Mouse (Mus musculus) 416B (cell line): ENCODE measurements around the gene Susd3.

Experiments used
- DNase-seq: peaks from one replicate; pipeline ENCODE4 v3.0.0; 2011; ENCODE audit warnings: low read depth

Gene Susd3

GRCm38 (mm10) chr13:49212711-49213500, 35.6 kb downstream of the Susd3 start:
- no peak for DNase-seq

- peak; percentile 69 for DNase-seq
Measured at GRCm38 (mm10) chr13:49209306-49209705, 39.2 kb downstream of the Susd3 start.

- no peak for DNase-seq
Measured at GRCm38 (mm10) chr13:49206341-49206740, 42.2 kb downstream of the Susd3 start.

GRCm38 (mm10) chr13:49205381-49205998, 43.0 kb downstream of the Susd3 start:
- peak; percentile 95 for DNase-seq

- DNase-seq, result no peak
Measured at GRCm38 (mm10) chr13:49202556-49202955, 46.0 kb downstream of the Susd3 start.

GRCm38 (mm10) chr13:49200688-49201087, 47.8 kb downstream of the Susd3 start:
- no peak for DNase-seq

GRCm38 (mm10) chr13:49199891-49200290, 48.6 kb downstream of the Susd3 start:
- DNase-seq, result no peak

- DNase-seq, result no peak
Measured at GRCm38 (mm10) chr13:49198734-49199133, 49.8 kb downstream of the Susd3 start.

GRCm38 (mm10) chr13:49196766-49197165, 51.7 kb downstream of the Susd3 start:
- peak; percentile 97 for DNase-seq

- DNase-seq, result no peak
Measured at GRCm38 (mm10) chr13:49196211-49196610, 52.3 kb downstream of the Susd3 start.

GRCm38 (mm10) chr13:49195651-49196050, 52.9 kb downstream of the Susd3 start:
- DNase-seq, result no peak

GRCm38 (mm10) chr13:49194811-49195210, 53.7 kb downstream of the Susd3 start:
- DNase-seq, result no peak

- DNase-seq, result no peak
Measured at GRCm38 (mm10) chr13:49193650-49194049, 54.9 kb downstream of the Susd3 start.

- no peak for DNase-seq
Measured at GRCm38 (mm10) chr13:49192156-49192855, 56.2 kb downstream of the Susd3 start.

GRCm38 (mm10) chr13:49191673-49192035, 56.9 kb downstream of the Susd3 start:
- peak; percentile 96 for DNase-seq

- no peak for DNase-seq
Measured at GRCm38 (mm10) chr13:49190876-49191672, 57.4 kb downstream of the Susd3 start.

GRCm38 (mm10) chr13:49189970-49190870, 58.3 kb downstream of the Susd3 start:
- DNase-seq, result peak; percentile 58

GRCm38 (mm10) chr13:49188966-49189360, 59.5 kb downstream of the Susd3 start:
- no peak for DNase-seq

- DNase-seq, result no peak
Measured at GRCm38 (mm10) chr13:49188219-49188965, 60.1 kb downstream of the Susd3 start.
